Mouse (Mus musculus): ENCODE data around the gene Olfr224. TPM values are rescaled to one million over a fixed set of nuclear protein-coding genes. Genes with fewer than 3 reads are reported as not detected.
"Not testable (repeated sequence)": the region's sequence is repeated elsewhere in the genome, so short reads cannot be mapped to it uniquely, and the experiment has no call there.

Olfr224 gene
- polyA plus RNA-seq, 1 experiment from 2014 or later, result not detected

DNA sequence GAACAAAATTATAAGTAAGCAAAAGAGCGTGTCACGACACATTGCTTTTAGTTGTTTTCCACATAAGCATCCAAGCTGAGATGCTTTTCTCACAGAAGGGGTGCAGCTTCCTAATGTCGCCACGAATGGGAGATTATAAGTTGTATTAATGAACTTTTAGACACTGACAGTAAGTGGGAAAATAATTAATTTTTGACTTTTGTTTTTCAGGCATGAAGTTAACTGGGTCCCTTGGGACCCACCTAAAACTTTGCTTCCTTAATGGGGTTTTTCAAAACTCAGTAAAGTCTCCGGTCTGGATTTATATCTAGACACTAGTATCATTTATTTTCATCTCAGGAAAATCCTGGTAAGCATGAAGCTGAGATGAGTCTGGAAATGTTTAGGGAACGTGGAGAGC is 24.5 kb upstream of the Olfr224 start, which contains the start of gene Olfr324:
TSS of gene Olfr324 (plus strand) at position 301 of the 400 bp plus-strand sequence.
- H3K9ac ChIP-seq, result no peak within 1 kb of the TSS
- no peaks in the 10 kb centered on the region for H3K4me1 ChIP-seq
- no peaks in the 10 kb centered on the region for H3K36me3 ChIP-seq (replicated peaks)
- WGBS, result 87% methylated on average over 6 of the region's 6 CpGs
- H3K9me3 ChIP-seq, result no peaks in the 10 kb centered on the region
- H3K27me3 ChIP-seq, result no peaks in the 10 kb centered on the region
- no peak within 1 kb of the TSS for H3K4me2 ChIP-seq
- ATAC-seq (ENCODE audit: low FRiP score), result no peak
- no peak within 1 kb of the TSS for H3K4me3 ChIP-seq (replicated peaks)
- H3K27ac ChIP-seq, result no peak within 1 kb of the TSS

DNA sequence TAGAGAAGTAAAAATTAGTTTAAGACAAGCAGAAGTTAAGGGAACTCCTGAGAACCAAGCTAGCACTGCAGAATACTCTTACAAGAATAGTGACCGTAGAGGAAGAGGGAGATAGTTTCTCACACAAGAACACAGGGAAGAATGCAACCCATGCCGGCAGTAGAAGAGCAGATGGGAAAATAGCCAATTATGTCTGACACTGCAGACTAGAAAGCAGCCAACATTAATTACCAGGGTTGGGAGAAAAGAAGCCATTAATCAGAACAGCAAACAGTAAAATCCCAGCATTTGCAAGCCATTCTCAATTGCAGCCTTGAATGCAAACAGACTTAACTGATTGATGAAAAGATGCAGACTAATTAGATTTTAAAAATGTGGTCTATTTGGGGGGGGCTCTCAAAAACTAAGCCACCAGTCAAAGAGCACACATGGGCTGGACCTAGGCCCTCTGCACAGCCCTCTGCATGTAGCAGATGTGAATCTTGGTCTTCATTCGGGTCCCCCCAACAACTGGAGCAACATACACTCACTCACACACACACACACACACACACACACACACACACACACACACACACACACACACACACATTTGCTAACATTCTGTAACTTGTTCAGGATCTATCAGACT is 18.4 kb upstream of the Olfr224 start:
- no peak overlapping the region for H3K9ac ChIP-seq
- H3K27me3 ChIP-seq, result no peaks in the 10 kb centered on the region
- H3K27ac ChIP-seq, result 0 out of 2 replicates have a peak overlapping the region, but pooled peaks have one; percentile 36
- H3K9me3 ChIP-seq, result no peaks in the 10 kb centered on the region
- 31% methylated on average over 3 of the region's 3 CpGs for WGBS
- H3K4me3 ChIP-seq (replicated peaks), result no peak overlapping the region
- H3K36me3 ChIP-seq (replicated peaks), result no peaks in the 10 kb centered on the region
- peak; percentile 49; the same call in 1 of the 2 replicates for ATAC-seq (ENCODE audit: low FRiP score)
- H3K4me2 ChIP-seq, result no peak overlapping the region
- peaks cover 3% of the 10 kb centered on the region; the same call in 1 of the 2 replicates for H3K4me1 ChIP-seq

DNA sequence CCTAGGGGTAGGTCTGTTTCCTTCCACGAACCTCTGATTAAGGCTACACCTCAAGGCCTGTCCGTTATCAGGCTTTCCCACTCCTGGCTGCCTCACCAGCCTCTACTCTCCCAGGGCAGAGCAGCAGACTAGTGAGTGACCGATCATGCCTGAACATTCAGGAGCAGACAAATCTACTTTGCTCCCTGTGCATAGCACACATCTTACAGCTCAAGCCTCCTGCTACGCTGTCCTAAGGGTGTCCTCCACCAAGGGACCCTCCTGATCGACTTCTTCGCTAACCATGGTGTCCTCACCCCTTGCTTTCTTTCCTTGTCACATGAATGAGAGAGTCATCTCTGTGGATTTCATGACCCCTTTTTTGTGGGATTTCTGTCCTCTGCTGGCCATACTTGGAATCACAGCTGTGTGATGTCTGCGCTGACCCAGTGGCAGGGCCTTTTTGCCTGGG is 17.6 kb upstream of the Olfr224 start:
- 70% methylated on average over 7 of the region's 7 CpGs for WGBS
- Histone ChIP-seq H3K36me3 (replicated peaks) (no peaks in the 10 kb centered on the region), H3K4me1 (peaks cover 3% of the 10 kb centered on the region; the same call in 1 of the 2 replicates), H3K4me3 (replicated peaks) (no peak overlapping the region), H3K4me2 (no peak overlapping the region), H3K9me3 (no peaks in the 10 kb centered on the region), H3K27me3 (no peaks in the 10 kb centered on the region), H3K9ac (no peak overlapping the region), H3K27ac (no peak overlapping the region)
- ATAC-seq (ENCODE audit: low FRiP score), result no peak

DNA sequence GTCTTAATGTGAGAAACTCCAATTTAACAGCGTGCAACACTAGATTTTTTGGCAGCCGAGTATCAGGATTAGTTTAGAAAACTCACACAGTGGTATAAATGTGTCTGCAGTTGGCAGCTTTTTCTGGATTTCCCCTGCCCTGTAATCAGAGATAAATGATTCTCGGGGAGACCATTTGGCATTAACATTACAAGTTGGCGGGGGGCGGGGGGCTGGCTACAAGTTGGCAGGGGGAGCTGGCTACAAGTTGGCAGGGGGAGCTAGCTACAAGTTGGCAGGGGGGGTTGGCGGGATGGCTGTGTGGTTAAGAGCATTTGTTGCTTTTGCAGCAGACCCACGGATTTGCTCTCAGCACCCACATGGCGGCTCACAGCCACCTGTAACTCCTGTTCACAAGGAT is 8.3 kb upstream of the Olfr224 start:
- Histone ChIP-seq H3K27ac (no peak overlapping the region), H3K9ac (no peak overlapping the region), H3K9me3 (no peaks in the 10 kb centered on the region), H3K4me3 (replicated peaks) (no peak overlapping the region), H3K36me3 (replicated peaks) (no peaks in the 10 kb centered on the region), H3K4me1 (no peaks in the 10 kb centered on the region), H3K4me2 (no peak overlapping the region), H3K27me3 (no peaks in the 10 kb centered on the region)
- WGBS, result 83% methylated on average over 8 of the region's 8 CpGs
- no peak for ATAC-seq (ENCODE audit: low FRiP score)

DNA sequence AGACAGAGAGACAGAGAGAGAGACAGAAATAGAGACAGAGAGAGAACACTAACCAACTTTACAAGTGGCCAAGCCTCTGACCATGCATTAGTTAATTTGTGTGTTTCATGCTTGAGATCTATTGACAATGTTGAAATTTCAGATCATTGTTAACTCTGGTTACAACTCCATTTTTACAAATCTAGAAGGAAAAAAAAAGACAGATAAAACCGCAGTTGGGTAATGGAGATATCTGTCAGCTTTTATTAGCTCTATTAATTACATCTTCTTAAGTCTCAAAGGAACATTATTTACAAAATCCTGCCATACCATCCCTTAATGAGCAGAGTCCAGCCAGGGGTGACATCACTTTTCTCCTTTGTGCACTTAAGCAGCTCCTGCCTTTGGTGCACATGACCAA is 7.1 kb upstream of the Olfr224 start, which contains the start of gene Olfr325:
TSS of gene Olfr325 (plus strand) at position 301 of the 400 bp plus-strand sequence.
- no peaks in the 10 kb centered on the region for H3K4me1 ChIP-seq
- H3K9me3 ChIP-seq, result no peaks in the 10 kb centered on the region
- no peaks in the 10 kb centered on the region for H3K36me3 ChIP-seq (replicated peaks)
- no peak within 1 kb of the TSS for H3K4me2 ChIP-seq
- no peaks in the 10 kb centered on the region for H3K27me3 ChIP-seq
- no peak for ATAC-seq (ENCODE audit: low FRiP score)
- no peak within 1 kb of the TSS for H3K9ac ChIP-seq
- 80% methylated on average over 1 of the region's 1 CpGs for WGBS
- H3K4me3 ChIP-seq (replicated peaks), result no peak within 1 kb of the TSS
- no peak within 1 kb of the TSS for H3K27ac ChIP-seq

DNA sequence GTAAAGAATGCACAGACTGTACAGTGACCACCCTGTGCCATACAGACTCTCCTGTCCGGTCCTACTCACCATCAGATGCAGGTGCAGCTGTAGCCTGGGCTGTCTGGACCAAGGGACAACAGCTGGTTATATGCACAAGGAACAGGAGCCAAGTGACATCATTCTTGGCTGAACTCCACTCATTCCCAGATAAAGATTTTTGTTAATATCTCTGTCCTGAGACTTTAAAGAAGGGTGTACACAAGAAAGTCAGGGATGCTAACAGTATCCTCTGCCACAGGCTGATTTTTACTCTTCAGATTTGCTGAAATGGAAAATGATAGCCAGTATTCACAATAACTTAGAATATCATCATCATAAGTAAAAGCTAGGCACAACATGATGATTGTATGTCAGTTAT is 14.8 kb downstream of the Olfr224 start, which contains the start of gene Olfr328:
TSS of gene Olfr328 (minus strand) at position 101 of the 400 bp plus-strand sequence.
- WGBS, result 87% methylated on average over 1 of the region's 1 CpGs
- Histone ChIP-seq H3K4me1 (no peaks in the 10 kb centered on the region), H3K27me3 (no peaks in the 10 kb centered on the region), H3K4me2 (no peak within 1 kb of the TSS), H3K27ac (no peak within 1 kb of the TSS), H3K4me3 (replicated peaks) (no peak within 1 kb of the TSS), H3K9ac (no peak within 1 kb of the TSS), H3K36me3 (replicated peaks) (no peaks in the 10 kb centered on the region), H3K9me3 (no peaks in the 10 kb centered on the region)
- no peak for ATAC-seq (ENCODE audit: low FRiP score)

DNA sequence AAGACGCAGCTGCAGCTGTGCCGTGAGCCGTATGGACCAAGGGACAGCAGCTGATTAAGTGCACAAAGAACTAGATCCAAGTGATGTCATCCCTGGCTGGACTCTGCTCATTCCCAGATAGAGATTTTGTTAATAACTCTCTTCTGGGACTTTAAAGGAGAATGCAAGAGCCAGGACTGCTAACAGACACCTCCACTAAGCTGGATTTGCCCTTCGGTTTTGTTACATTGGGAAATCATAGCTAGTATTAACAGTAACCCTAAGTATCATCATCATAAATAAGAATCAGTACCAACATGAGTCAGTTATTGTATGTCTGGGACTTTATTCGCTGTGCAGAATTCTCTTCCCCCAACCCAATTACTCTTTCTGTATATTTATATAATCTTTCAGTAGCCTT is 24.0 kb downstream of the Olfr224 start, which contains the start of gene Olfr329-ps:
TSS of gene Olfr329-ps (minus strand) at position 101 of the 400 bp plus-strand sequence.
- no peak for ATAC-seq (ENCODE audit: low FRiP score)
- H3K4me2 ChIP-seq, result no peak within 1 kb of the TSS

DNA sequence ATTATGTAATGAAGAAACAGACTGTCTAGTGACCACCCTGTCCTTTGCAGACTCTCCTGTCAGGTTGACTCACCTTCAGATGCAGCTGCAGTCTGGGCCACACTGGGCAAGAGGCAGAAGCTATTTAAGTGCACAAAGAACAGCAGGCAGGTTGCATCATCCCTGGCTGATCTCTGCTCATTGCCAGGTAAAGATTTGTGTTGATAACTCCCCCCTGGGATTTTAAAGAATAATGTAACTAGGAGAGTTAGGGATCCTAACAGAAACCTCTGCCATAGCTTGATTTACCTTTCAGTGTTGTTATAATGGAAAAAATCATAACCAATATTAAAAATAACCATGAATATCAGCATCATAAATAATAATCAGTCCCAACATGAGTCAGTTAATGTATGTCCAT is 35.6 kb downstream of the Olfr224 start, which contains the start of gene Olfr330:
TSS of gene Olfr330 (minus strand) at position 101 of the 400 bp plus-strand sequence.
- not testable (repeated sequence) for H3K9me3 ChIP-seq; H3K27me3 ChIP-seq; H3K4me3 ChIP-seq (replicated peaks); H3K4me1 ChIP-seq; H3K36me3 ChIP-seq (replicated peaks); H3K9ac ChIP-seq; H3K27ac ChIP-seq; H3K4me2 ChIP-seq; ATAC-seq (ENCODE audit: low FRiP score)

More for the DNA sequence above, 24.0 kb downstream of the Olfr224 start, which contains the start of gene Olfr329-ps:
- 87% methylated on average over 5 of the region's 5 CpGs for WGBS
- H3K9ac ChIP-seq, result no peak within 1 kb of the TSS
- no peaks in the 10 kb centered on the region for H3K27me3 ChIP-seq
- no peak within 1 kb of the TSS for H3K4me3 ChIP-seq (replicated peaks)
- no peaks in the 10 kb centered on the region for H3K4me1 ChIP-seq
- no peak within 1 kb of the TSS for H3K27ac ChIP-seq
- no peaks in the 10 kb centered on the region for H3K9me3 ChIP-seq
- H3K36me3 ChIP-seq (replicated peaks), result no peaks in the 10 kb centered on the region

DNA sequence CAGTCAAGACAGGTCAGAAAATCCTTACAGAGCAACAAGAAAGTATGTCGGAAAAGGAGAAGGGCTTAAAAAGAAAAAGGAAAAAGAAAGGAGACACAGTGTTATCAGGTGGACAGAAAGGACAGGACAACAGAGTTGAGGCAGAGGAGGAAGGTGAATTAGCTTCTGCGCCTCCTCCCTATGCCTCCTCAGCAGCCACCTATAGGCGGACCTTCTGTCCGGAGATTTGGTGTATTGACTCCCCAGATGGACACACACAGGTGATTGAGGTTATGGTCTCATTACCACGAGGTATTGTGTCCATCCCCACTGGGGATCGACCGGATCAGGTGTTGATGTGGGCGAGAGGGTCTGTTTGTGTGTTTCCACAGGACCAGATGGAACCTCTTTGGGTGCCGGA is 50.6 kb downstream of the Olfr224 start:
- 91% methylated on average over 7 of the region's 9 CpGs for WGBS
- H3K9ac ChIP-seq; H3K4me3 ChIP-seq (replicated peaks); ATAC-seq (ENCODE audit: low FRiP score); H3K4me1 ChIP-seq; H3K4me2 ChIP-seq; H3K27ac ChIP-seq; H3K27me3 ChIP-seq; H3K36me3 ChIP-seq (replicated peaks); H3K9me3 ChIP-seq: not testable (repeated sequence)

DNA sequence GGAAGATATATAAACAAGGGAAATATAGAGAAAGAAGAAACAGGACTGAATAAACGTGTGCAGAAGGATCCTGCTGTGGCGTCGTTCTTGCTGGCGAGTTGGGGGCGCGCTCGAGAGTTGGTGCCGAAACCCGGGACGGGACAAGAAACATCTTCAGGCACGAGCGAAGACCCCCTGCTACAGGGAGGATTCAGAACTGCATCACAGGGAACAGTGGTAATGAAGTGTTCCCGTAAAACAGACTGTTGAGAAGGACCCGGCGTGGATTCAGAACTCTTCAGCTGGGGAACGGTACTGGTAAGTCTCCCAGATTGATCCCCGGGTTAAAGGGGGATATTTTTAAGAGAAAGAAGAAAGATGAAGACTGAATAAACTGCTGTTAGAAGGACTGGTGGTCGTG is 51.4 kb downstream of the Olfr224 start:
- not testable (repeated sequence) for H3K4me2 ChIP-seq; ATAC-seq (ENCODE audit: low FRiP score); H3K4me3 ChIP-seq (replicated peaks); H3K27me3 ChIP-seq; H3K27ac ChIP-seq; H3K9me3 ChIP-seq; H3K9ac ChIP-seq; H3K36me3 ChIP-seq (replicated peaks); H3K4me1 ChIP-seq
- 94% methylated on average over 18 of the region's 18 CpGs for WGBS

Other genes starting within 250 kb of the Olfr224 start
- 37.7 and 40.4 TPM in 2 replicates for gene Zfp672, start 240.2 kb downstream of the Olfr224 start, polyA plus RNA-seq (2016; fragmentation: Nextera tagmentation; extraction: Ambion mirVana)
- gene Sh3bp5l, start 239.8 kb downstream of the Olfr224 start, polyA plus RNA-seq (2016; fragmentation: Nextera tagmentation; extraction: Ambion mirVana), result 45.2 and 51.0 TPM in 2 replicates
- gene Lypd8, start 191.5 kb downstream of the Olfr224 start, polyA plus RNA-seq (2016; fragmentation: Nextera tagmentation; extraction: Ambion mirVana), result not detected in 2 replicates
- not detected in 2 replicates for gene 1810065E05Rik, start 149.4 kb downstream of the Olfr224 start, polyA plus RNA-seq (2016; fragmentation: Nextera tagmentation; extraction: Ambion mirVana)
- gene Gm12253, start 138.0 kb downstream of the Olfr224 start, polyA plus RNA-seq (2016; fragmentation: Nextera tagmentation; extraction: Ambion mirVana), result not detected in 2 replicates
- gene Lypd9, start 117.6 kb downstream of the Olfr224 start, polyA plus RNA-seq (2016; fragmentation: Nextera tagmentation; extraction: Ambion mirVana), result not detected in 2 replicates
- not detected in 2 replicates for gene Olfr30, start 108.3 kb downstream of the Olfr224 start, polyA plus RNA-seq (2016; fragmentation: Nextera tagmentation; extraction: Ambion mirVana)
- not detected in 2 replicates for gene Olfr332, start 78.0 kb downstream of the Olfr224 start, polyA plus RNA-seq (2016; fragmentation: Nextera tagmentation; extraction: Ambion mirVana)
- gene Olfr331, start 68.0 kb downstream of the Olfr224 start, polyA plus RNA-seq (2016; fragmentation: Nextera tagmentation; extraction: Ambion mirVana), result not detected in 2 replicates
- not detected in 2 replicates for gene Olfr330, start 35.7 kb downstream of the Olfr224 start, polyA plus RNA-seq (2016; fragmentation: Nextera tagmentation; extraction: Ambion mirVana)
- gene Olfr329-ps, start 24.1 kb downstream of the Olfr224 start, polyA plus RNA-seq (2016; fragmentation: Nextera tagmentation; extraction: Ambion mirVana), result not detected in 2 replicates
- 0.06 TPM in 1 of 2 replicates, not detected in the other for gene Olfr328, start 14.9 kb downstream of the Olfr224 start, polyA plus RNA-seq (2016; fragmentation: Nextera tagmentation; extraction: Ambion mirVana)
- not detected in 2 replicates for gene Olfr325, start 7.2 kb upstream of the Olfr224 start, polyA plus RNA-seq (2016; fragmentation: Nextera tagmentation; extraction: Ambion mirVana)
- gene Olfr324, start 24.6 kb upstream of the Olfr224 start, polyA plus RNA-seq (2016; fragmentation: Nextera tagmentation; extraction: Ambion mirVana), result not detected in 2 replicates
- gene 2210407C18Rik, start 45.5 kb upstream of the Olfr224 start, polyA plus RNA-seq (2016; fragmentation: Nextera tagmentation; extraction: Ambion mirVana), result not detected in 2 replicates
- gene Olfr323, start 59.9 kb upstream of the Olfr224 start, polyA plus RNA-seq (2016; fragmentation: Nextera tagmentation; extraction: Ambion mirVana), result not detected in 2 replicates
- gene Trim58, start 69.9 kb upstream of the Olfr224 start, polyA plus RNA-seq (2016; fragmentation: Nextera tagmentation; extraction: Ambion mirVana), result 0.36 and 0.49 TPM in 2 replicates
- gene Olfr322, start 88.2 kb upstream of the Olfr224 start, polyA plus RNA-seq (2016; fragmentation: Nextera tagmentation; extraction: Ambion mirVana), result not detected in 2 replicates
- not detected in 2 replicates for gene Olfr320, start 110.5 kb upstream of the Olfr224 start, polyA plus RNA-seq (2016; fragmentation: Nextera tagmentation; extraction: Ambion mirVana)
- 0.10 TPM in 1 of 2 replicates, not detected in the other for gene Olfr319, start 128.6 kb upstream of the Olfr224 start, polyA plus RNA-seq (2016; fragmentation: Nextera tagmentation; extraction: Ambion mirVana)
- not detected in 2 replicates for gene Olfr318, start 153.5 kb upstream of the Olfr224 start, polyA plus RNA-seq (2016; fragmentation: Nextera tagmentation; extraction: Ambion mirVana)
- gene Olfr317, start 168.7 kb upstream of the Olfr224 start, polyA plus RNA-seq (2016; fragmentation: Nextera tagmentation; extraction: Ambion mirVana), result 0.27 TPM in 1 of 2 replicates, not detected in the other
- gene Olfr316, start 182.2 kb upstream of the Olfr224 start, polyA plus RNA-seq (2016; fragmentation: Nextera tagmentation; extraction: Ambion mirVana), result not detected in 2 replicates
- not detected in 2 replicates for gene Olfr315, start 202.6 kb upstream of the Olfr224 start, polyA plus RNA-seq (2016; fragmentation: Nextera tagmentation; extraction: Ambion mirVana)
- gene Olfr314, start 212.4 kb upstream of the Olfr224 start, polyA plus RNA-seq (2016; fragmentation: Nextera tagmentation; extraction: Ambion mirVana), result not detected in 2 replicates
- 2.1 and 2.3 TPM in 2 replicates for gene Fam183b, start 231.4 kb upstream of the Olfr224 start, polyA plus RNA-seq (2016; fragmentation: Nextera tagmentation; extraction: Ambion mirVana)
- not detected in 2 replicates for gene Olfr313, start 244.4 kb upstream of the Olfr224 start, polyA plus RNA-seq (2016; fragmentation: Nextera tagmentation; extraction: Ambion mirVana)